Mouse (Mus musculus) cerebellum, adult 2 months (tissue): ENCODE data around the gene Cactin.

Experiments
- CTCF ChIP-seq: fragments of 200-500 bp; IDR thresholded peaks from 2 replicates; pipeline ENCODE4 v1.5.1; 2011; ENCODE audit warnings: low read depth, mild to moderate bottlenecking, control low read depth, low read length, moderate library complexity, borderline replicate concordance; ENCODE audit not compliant: insufficient read depth
- POLR2A ChIP-seq: fragments of 200-500 bp; IDR thresholded peaks from 2 replicates; pipeline ENCODE4 v1.6.1; 2011; ENCODE audit warnings: low read length, control low read depth, borderline replicate concordance; ENCODE audit not compliant: insufficient read depth

- TF ChIP-seq CTCF = no peak
- TF ChIP-seq POLR2A = no peak
Measured at GRCm38 (mm10) chr10:81285694-81286450, 35.0 kb upstream of the Cactin start.
